Mouse (Mus musculus): Measurements from ENCODE around the gene Gm42742. TPM values are rescaled to one million over a fixed set of nuclear protein-coding genes. Genes with fewer than 3 reads are reported as not detected.

The Gm42742 gene
- polyA plus RNA-seq, 1 experiment: 52.5 TPM

DNA sequence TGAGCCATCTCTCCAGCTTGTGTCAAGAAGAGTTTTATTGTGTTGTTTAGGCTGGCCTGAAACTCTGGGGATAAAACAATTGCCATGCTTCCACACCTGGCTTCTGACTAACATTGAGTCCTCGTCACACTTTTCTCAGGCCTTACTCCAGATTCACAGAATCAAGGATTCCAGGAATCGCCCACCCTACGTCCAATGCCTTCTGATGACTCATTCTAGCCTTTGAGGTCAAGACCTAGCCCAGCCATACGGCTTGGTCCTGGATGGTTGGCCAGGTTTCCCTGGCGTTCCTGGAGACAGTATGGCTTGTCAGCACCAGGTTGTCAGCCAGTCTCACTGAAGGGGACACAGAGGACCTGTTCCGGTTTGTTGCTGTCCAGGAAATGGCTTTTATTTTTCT, 8.5 kb downstream of the Gm42742 start:
- WGBS: 84% methylated on average over 6 of the region's 6 CpGs
- Histone ChIP-seq H3K4me3 (replicated peaks; ENCODE audit: control insufficient read depth, low read depth, low read length) (no peak overlapping the region), H3K27ac (ENCODE audit: control insufficient read depth, insufficient read depth, low read depth, low read length, poor library complexity) (no peak overlapping the region), H3K4me1 (ENCODE audit: control insufficient read depth, insufficient read depth, low read length) (peaks cover 10% of the 10 kb centered on the region)
- TF ChIP-seq POLR2A (IDR thresholded peaks at IDR 0.05; ENCODE audit: borderline replicate concordance, control insufficient read depth, low read depth, low read length) (no peak), CTCF (IDR thresholded peaks at IDR 0.05; ENCODE audit: control insufficient read depth, insufficient read depth, low read length) (no peak)

DNA sequence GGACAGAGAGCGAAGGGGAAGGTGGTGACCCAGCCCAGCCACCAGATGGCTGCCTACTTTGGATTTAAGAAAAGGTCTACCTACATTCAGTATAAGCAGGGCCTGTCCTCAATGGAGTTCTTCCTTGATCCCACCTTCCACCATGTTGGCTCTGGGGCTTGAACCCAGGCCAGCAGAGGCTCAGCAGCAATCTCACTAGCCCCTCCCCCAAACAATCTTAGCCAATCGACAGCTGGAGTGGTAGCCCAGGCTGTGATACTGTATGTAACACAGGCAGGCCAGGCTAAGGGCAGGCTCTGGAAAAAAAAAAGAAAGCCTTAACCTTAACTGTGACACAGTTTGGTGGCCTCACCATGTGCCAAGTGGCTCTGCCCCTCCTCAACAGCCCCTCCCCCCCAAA, 9.2 kb downstream of the Gm42742 start:
- WGBS: 83% methylated on average over 2 of the region's 2 CpGs
- TF ChIP-seq CTCF (IDR thresholded peaks at IDR 0.05; ENCODE audit: control insufficient read depth, insufficient read depth, low read length) (no peak), POLR2A (IDR thresholded peaks at IDR 0.05; ENCODE audit: borderline replicate concordance, control insufficient read depth, low read depth, low read length) (no peak)
- peaks cover 10% of the 10 kb centered on the region for H3K4me1 ChIP-seq (ENCODE audit: control insufficient read depth, insufficient read depth, low read length)
- no peak overlapping the region for H3K4me3 ChIP-seq (replicated peaks; ENCODE audit: control insufficient read depth, low read depth, low read length)
- no peak overlapping the region for H3K27ac ChIP-seq (ENCODE audit: control insufficient read depth, insufficient read depth, low read depth, low read length, poor library complexity)

DNA sequence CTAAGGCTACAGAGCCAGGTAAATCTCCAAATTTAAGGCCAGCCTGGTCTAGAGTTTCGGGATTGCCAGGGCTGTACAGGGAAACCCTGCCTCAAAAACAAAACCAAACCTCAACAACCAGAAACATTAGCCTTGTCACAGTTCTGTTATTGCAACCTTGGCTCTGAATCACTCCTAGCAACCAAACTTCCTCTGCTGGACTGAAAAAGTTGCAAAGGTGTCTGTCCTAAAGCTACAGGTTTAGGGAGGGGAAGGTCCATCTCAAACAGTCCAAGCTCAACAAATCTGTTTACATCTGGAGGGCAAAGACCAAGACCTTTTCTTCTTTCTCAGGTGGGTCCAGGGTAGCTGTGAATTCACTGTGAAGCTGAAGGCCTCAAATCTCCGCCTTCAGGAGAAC, 9.8 kb downstream of the Gm42742 start:
- no peak overlapping the region for H3K4me3 ChIP-seq (replicated peaks; ENCODE audit: control insufficient read depth, low read depth, low read length)
- H3K4me1 ChIP-seq (ENCODE audit: control insufficient read depth, insufficient read depth, low read length): peaks cover 10% of the 10 kb centered on the region
- 72% methylated on average over 2 of the region's 2 CpGs for WGBS
- no peak overlapping the region; the same call in 1 of the 2 replicates for H3K27ac ChIP-seq (ENCODE audit: control insufficient read depth, insufficient read depth, low read depth, low read length, poor library complexity)
- TF ChIP-seq CTCF (IDR thresholded peaks at IDR 0.05; ENCODE audit: control insufficient read depth, insufficient read depth, low read length) (no peak), POLR2A (IDR thresholded peaks at IDR 0.05; ENCODE audit: borderline replicate concordance, control insufficient read depth, low read depth, low read length) (no peak)

DNA sequence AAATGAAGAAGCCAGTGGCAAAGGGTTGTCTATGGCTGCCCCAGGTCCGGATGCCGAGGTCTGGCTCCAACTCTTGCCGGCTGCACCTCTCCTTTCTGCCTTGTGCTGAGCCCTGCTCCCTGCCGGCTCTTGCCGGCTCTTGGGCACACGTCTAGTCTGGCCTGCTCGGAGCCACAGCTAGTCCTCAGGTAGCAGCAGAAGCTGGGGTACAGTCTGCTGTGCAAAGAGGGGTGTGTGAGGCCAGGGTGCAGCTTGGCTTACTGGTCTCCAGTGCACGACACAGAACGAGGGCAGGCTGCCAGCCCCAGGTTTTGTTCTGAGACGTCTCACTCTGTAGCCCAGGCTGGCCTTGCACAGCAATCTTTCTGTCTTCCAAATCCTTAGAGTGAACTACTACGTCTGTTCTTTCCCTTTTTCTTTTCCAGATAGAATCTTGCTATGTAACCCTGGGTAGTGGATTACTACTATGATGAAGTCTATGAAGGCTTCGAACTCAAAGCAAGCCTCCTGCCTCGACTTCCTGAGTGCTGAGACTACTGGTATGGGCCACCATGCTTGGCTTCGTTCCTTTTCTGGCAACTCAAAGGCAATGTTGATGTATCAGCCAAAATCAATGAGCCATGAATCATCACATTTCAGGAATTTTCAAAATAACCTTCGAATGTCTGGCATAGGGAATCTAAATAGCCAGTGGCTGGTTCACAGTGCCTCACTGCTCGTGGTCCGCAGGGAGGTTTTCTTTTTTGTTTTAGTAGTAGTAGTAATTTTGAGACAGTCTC, 11.4 kb downstream of the Gm42742 start:
- peaks cover 6% of the 10 kb centered on the region for H3K4me1 ChIP-seq (ENCODE audit: control insufficient read depth, insufficient read depth, low read length)
- H3K27ac ChIP-seq (ENCODE audit: control insufficient read depth, insufficient read depth, low read depth, low read length, poor library complexity): peak overlapping the region; percentile 93
- TF ChIP-seq CTCF (IDR thresholded peaks at IDR 0.05; ENCODE audit: control insufficient read depth, insufficient read depth, low read length) (no peak), POLR2A (IDR thresholded peaks at IDR 0.05; ENCODE audit: borderline replicate concordance, control insufficient read depth, low read depth, low read length) (peak; percentile 22; the same call in 1 of the 2 replicates)
- H3K4me3 ChIP-seq (replicated peaks; ENCODE audit: control insufficient read depth, low read depth, low read length): no peak overlapping the region
- 66% methylated on average over 17 of the region's 17 CpGs for WGBS

DNA sequence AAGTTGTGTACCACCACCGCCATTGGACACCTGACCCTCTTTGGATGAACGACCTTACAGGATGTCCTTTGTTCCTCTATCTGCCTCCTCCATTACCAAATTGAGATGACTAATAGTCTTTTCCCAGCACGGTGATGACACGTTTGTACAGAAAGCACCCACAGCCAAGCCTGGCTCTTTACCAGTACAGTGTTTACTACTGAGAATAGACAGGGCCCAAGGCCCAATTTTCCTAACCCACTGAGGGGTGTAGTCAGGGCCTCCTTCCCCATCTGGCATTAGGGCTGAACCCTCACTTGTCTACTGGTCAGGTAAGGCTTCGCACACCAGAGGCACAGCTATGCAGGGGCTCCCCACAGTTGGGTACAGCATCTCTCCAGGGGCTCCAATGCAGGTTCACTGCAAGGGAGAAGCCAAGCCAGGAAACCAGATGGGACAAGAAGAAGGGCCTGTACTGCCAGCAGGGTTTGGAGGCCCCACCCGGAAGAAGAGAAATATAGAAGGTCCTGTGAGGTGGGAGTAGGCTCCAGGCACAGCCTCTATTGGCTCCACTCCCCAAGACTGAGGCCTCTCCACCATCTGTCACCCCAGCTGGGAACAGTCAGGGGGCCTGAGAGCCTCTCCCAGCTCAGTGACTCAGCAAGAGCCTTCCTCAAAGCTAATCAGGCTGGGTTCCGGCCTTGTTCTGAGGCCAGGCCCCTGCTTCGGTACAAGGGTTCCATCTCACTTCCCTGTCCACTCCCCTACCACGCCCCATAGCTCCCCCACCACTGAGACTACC, 12.5 kb downstream of the Gm42742 start:
- H3K4me3 ChIP-seq (replicated peaks; ENCODE audit: control insufficient read depth, low read depth, low read length): no peak overlapping the region
- H3K27ac ChIP-seq (ENCODE audit: control insufficient read depth, insufficient read depth, low read depth, low read length, poor library complexity): peak overlapping the region; percentile 93
- 22% methylated on average over 9 of the region's 9 CpGs for WGBS
- TF ChIP-seq POLR2A (IDR thresholded peaks at IDR 0.05; ENCODE audit: borderline replicate concordance, control insufficient read depth, low read depth, low read length) (no peak), CTCF (IDR thresholded peaks at IDR 0.05; ENCODE audit: control insufficient read depth, insufficient read depth, low read length) (no peak)
- H3K4me1 ChIP-seq (ENCODE audit: control insufficient read depth, insufficient read depth, low read length): peaks cover 6% of the 10 kb centered on the region

DNA sequence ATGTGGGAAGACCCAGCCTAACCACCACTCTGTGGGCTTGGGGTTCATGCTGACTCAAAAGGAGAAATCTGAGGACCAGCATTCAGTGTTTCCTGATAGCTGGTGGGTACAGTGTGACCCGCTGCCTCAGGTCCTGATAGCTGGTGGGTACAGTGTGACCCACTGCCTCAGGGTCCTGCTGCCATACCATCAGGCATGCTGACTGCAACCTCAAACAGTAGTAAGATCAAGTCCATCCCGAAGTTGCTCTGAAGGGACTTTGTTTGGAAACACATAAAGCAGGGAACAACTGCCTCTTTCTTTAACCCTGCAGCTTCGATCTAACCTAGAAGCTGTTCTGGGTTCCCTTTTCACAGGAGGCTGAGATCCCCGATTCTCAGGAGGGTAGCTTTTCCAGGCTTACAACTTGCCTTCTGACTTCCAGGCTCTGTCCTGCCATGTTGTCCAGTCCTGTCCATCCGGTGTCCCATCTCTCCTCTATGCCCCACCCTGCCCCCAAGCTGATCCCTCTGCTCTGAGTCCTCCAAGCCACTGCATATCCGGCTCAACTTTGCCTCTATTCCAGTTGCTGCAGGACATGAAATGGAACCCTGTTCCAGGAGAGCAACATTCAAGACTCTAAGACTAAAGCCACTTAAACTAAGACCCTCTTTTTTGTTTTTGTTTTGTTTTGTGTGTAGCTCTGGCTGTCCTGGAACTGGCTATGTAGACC, 13.4 kb downstream of the Gm42742 start:
- Histone ChIP-seq H3K4me3 (replicated peaks; ENCODE audit: control insufficient read depth, low read depth, low read length) (no peak overlapping the region), H3K27ac (ENCODE audit: control insufficient read depth, insufficient read depth, low read depth, low read length, poor library complexity) (no peak overlapping the region), H3K4me1 (ENCODE audit: control insufficient read depth, insufficient read depth, low read length) (peaks cover 6% of the 10 kb centered on the region)
- WGBS: 80% methylated on average over 6 of the region's 6 CpGs
- TF ChIP-seq POLR2A (IDR thresholded peaks at IDR 0.05; ENCODE audit: borderline replicate concordance, control insufficient read depth, low read depth, low read length) (no peak), CTCF (IDR thresholded peaks at IDR 0.05; ENCODE audit: control insufficient read depth, insufficient read depth, low read length) (no peak)

DNA sequence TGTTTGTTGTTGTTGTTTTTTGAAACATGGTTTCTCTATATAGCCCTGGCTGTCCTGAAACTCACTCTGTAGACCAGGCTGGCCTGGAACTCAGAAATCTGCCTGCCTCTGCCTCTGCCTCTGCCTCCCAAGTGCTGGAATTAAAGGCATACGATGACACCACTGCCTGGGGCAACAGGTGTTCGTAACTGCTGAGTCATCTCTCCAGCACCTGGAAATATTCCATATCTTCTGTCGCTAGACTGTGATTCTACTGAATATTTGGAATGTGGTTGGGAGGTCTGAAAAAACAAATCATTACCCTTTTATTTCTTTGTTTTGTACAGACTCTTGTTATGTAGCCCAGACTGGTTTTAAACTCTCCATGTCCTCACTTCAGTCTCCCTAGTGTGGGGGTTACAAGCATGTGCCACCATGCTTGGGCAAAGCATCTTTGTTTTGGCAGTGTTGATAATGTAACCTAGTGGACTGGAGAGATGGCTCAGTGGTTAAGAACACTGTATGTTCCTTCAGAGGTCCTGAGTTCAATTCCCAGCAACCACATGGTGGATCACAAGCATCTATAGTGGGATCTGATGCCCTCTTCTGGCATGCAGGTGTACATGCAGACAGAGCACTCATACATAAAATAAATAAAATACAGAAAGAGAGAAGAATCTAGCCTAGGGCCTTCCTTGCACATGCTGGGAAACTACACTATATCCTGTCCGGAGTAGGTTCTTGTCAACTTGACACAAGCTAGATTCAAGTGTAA, 16.6 kb downstream of the Gm42742 start:
- WGBS: 81% methylated on average over 4 of the region's 4 CpGs
- Histone ChIP-seq H3K27ac (ENCODE audit: control insufficient read depth, insufficient read depth, low read depth, low read length, poor library complexity) (no peak overlapping the region), H3K4me3 (replicated peaks; ENCODE audit: control insufficient read depth, low read depth, low read length) (no peak overlapping the region), H3K4me1 (ENCODE audit: control insufficient read depth, insufficient read depth, low read length) (peaks cover 6% of the 10 kb centered on the region)
- no peak for TF ChIP-seq CTCF (IDR thresholded peaks at IDR 0.05; ENCODE audit: control insufficient read depth, insufficient read depth, low read length)
- no peak for TF ChIP-seq POLR2A (IDR thresholded peaks at IDR 0.05; ENCODE audit: borderline replicate concordance, control insufficient read depth, low read depth, low read length)
